Mouse (Mus musculus): ENCODE results near the gene Srcap. TPM values are rescaled to one million over a fixed set of nuclear protein-coding genes. Genes with fewer than 3 reads are reported as not detected.
"Not testable (repeated sequence)": the region's sequence is repeated elsewhere in the genome, so short reads cannot be mapped to it uniquely, and the experiment has no call there.

The Srcap gene
- 1.0 and 1.5 TPM in 2 replicates for polyA plus RNA-seq (2012)

- no peaks in the 10 kb centered on the region for H3K27me3 ChIP-seq (ENCODE audit: control insufficient read depth)
- H3K4me1 ChIP-seq (ENCODE audit: control insufficient read depth) = peaks cover 43% of the 10 kb centered on the region
- H3K9me3 ChIP-seq (ENCODE audit: control insufficient read depth, low read length) = no peaks in the 10 kb centered on the region
These were observed at the start of gene Srcap for GRCm38 (mm10) chr7:127511808-127512230. Srcap (plus strand) TSS chr7:127511983.

GRCm38 (mm10) chr7:127465191-127465590 lies 46.6 kb upstream of the Srcap start:
- TF ChIP-seq GATA1 (IDR thresholded peaks at IDR 0.05; ENCODE audit: low read length) (no peak), TAL1 (IDR thresholded peaks at IDR 0.05; ENCODE audit: low read length) (no peak)
- H3K4me3 ChIP-seq (replicated peaks) = no peak overlapping the region
- H3K4me1 ChIP-seq (ENCODE audit: control insufficient read depth) = peaks cover 24% of the 10 kb centered on the region
- peaks cover 6% of the 10 kb centered on the region for H3K9me3 ChIP-seq (ENCODE audit: control insufficient read depth, low read length)
- peaks cover 80% of the 10 kb centered on the region for H3K36me3 ChIP-seq (ENCODE audit: control insufficient read depth)
- no peaks in the 10 kb centered on the region for H3K27me3 ChIP-seq (ENCODE audit: control insufficient read depth)

More at GRCm38 (mm10) chr7:127511808-127512230, at the start of gene Srcap:
- Histone ChIP-seq H3K36me3 (ENCODE audit: control insufficient read depth) (peaks cover 34% of the 10 kb centered on the region), H3K4me3 (replicated peaks) (peak within 1 kb of the TSS; percentile 100)
- TF ChIP-seq GATA1 (IDR thresholded peaks at IDR 0.05; ENCODE audit: low read length) (peak; percentile 76), TAL1 (IDR thresholded peaks at IDR 0.05; ENCODE audit: low read length) (peak; percentile 60)

GRCm38 (mm10) chr7:127465670-127466069 lies 46.1 kb upstream of the Srcap start:
- Histone ChIP-seq H3K4me1 (ENCODE audit: control insufficient read depth) (peaks cover 28% of the 10 kb centered on the region), H3K36me3 (ENCODE audit: control insufficient read depth) (peaks cover 76% of the 10 kb centered on the region)
- not testable (repeated sequence) for H3K9me3 ChIP-seq (ENCODE audit: control insufficient read depth, low read length); H3K4me3 ChIP-seq (replicated peaks); H3K27me3 ChIP-seq (ENCODE audit: control insufficient read depth)
- peak; percentile 30; the same call in 1 of the 3 replicates for TF ChIP-seq TAL1 (IDR thresholded peaks at IDR 0.05; ENCODE audit: low read length)

- peaks cover 66% of the 10 kb centered on the region for H3K36me3 ChIP-seq (ENCODE audit: control insufficient read depth)
- TF ChIP-seq GATA1 (IDR thresholded peaks at IDR 0.05; ENCODE audit: low read length) (no peak), TAL1 (IDR thresholded peaks at IDR 0.05; ENCODE audit: low read length) (no peak)
- H3K27me3 ChIP-seq (ENCODE audit: control insufficient read depth) = no peaks in the 10 kb centered on the region
- H3K9me3 ChIP-seq (ENCODE audit: control insufficient read depth, low read length) = peaks cover 6% of the 10 kb centered on the region
- H3K4me3 ChIP-seq (replicated peaks) = no peak overlapping the region
- peaks cover 30% of the 10 kb centered on the region for H3K4me1 ChIP-seq (ENCODE audit: control insufficient read depth)
These were observed 45.2 kb upstream of the Srcap start for GRCm38 (mm10) chr7:127466606-127467005.

- Histone ChIP-seq H3K4me1 (ENCODE audit: control insufficient read depth) (peaks cover 47% of the 10 kb centered on the region), H3K4me3 (replicated peaks) (peak overlapping the region; percentile 93), H3K27me3 (ENCODE audit: control insufficient read depth) (no peaks in the 10 kb centered on the region), H3K36me3 (ENCODE audit: control insufficient read depth) (peaks cover 69% of the 10 kb centered on the region), H3K9me3 (ENCODE audit: control insufficient read depth, low read length) (peaks cover 6% of the 10 kb centered on the region)
- no peak for TF ChIP-seq GATA1 (IDR thresholded peaks at IDR 0.05; ENCODE audit: low read length)
- TF ChIP-seq TAL1 (IDR thresholded peaks at IDR 0.05; ENCODE audit: low read length) = no peak
These were observed 41.6 kb upstream of the Srcap start for GRCm38 (mm10) chr7:127470011-127470715.

GRCm38 (mm10) chr7:127470743-127471645 lies 40.8 kb upstream of the Srcap start:
- Histone ChIP-seq H3K4me1 (ENCODE audit: control insufficient read depth) (peaks cover 47% of the 10 kb centered on the region), H3K4me3 (replicated peaks) (peak overlapping the region; percentile 93), H3K36me3 (ENCODE audit: control insufficient read depth) (peaks cover 71% of the 10 kb centered on the region), H3K27me3 (ENCODE audit: control insufficient read depth) (no peaks in the 10 kb centered on the region), H3K9me3 (ENCODE audit: control insufficient read depth, low read length) (peaks cover 6% of the 10 kb centered on the region)
- TF ChIP-seq TAL1 (IDR thresholded peaks at IDR 0.05; ENCODE audit: low read length) (no peak), GATA1 (IDR thresholded peaks at IDR 0.05; ENCODE audit: low read length) (no peak)

- Histone ChIP-seq H3K4me1 (ENCODE audit: control insufficient read depth) (peaks cover 51% of the 10 kb centered on the region), H3K36me3 (ENCODE audit: control insufficient read depth) (peaks cover 73% of the 10 kb centered on the region), H3K4me3 (replicated peaks) (peak overlapping the region; percentile 93), H3K9me3 (ENCODE audit: control insufficient read depth, low read length) (peaks cover 6% of the 10 kb centered on the region), H3K27me3 (ENCODE audit: control insufficient read depth) (no peaks in the 10 kb centered on the region)
- TF ChIP-seq GATA1 (IDR thresholded peaks at IDR 0.05; ENCODE audit: low read length) = no peak
- no peak for TF ChIP-seq TAL1 (IDR thresholded peaks at IDR 0.05; ENCODE audit: low read length)
These were observed 40.2 kb upstream of the Srcap start for GRCm38 (mm10) chr7:127471646-127472010.

- Histone ChIP-seq H3K27me3 (ENCODE audit: control insufficient read depth) (no peaks in the 10 kb centered on the region), H3K9me3 (ENCODE audit: control insufficient read depth, low read length) (peaks cover 6% of the 10 kb centered on the region), H3K4me3 (replicated peaks) (peak overlapping the region; percentile 93), H3K36me3 (ENCODE audit: control insufficient read depth) (peaks cover 73% of the 10 kb centered on the region), H3K4me1 (ENCODE audit: control insufficient read depth) (peaks cover 54% of the 10 kb centered on the region)
- TF ChIP-seq TAL1 (IDR thresholded peaks at IDR 0.05; ENCODE audit: low read length) (no peak), GATA1 (IDR thresholded peaks at IDR 0.05; ENCODE audit: low read length) (no peak)
These were observed 39.7 kb upstream of the Srcap start for GRCm38 (mm10) chr7:127472060-127472459.

- peaks cover 62% of the 10 kb centered on the region for H3K4me1 ChIP-seq (ENCODE audit: control insufficient read depth)
- H3K27me3 ChIP-seq (ENCODE audit: control insufficient read depth) = no peaks in the 10 kb centered on the region
- no peak for TF ChIP-seq TAL1 (IDR thresholded peaks at IDR 0.05; ENCODE audit: low read length)
- no peak for TF ChIP-seq GATA1 (IDR thresholded peaks at IDR 0.05; ENCODE audit: low read length)
- no peaks in the 10 kb centered on the region for H3K9me3 ChIP-seq (ENCODE audit: control insufficient read depth, low read length)
- H3K4me3 ChIP-seq (replicated peaks) = no peak overlapping the region
- H3K36me3 ChIP-seq (ENCODE audit: control insufficient read depth) = peaks cover 60% of the 10 kb centered on the region
These were observed 38.1 kb upstream of the Srcap start for GRCm38 (mm10) chr7:127473705-127474104.
